ENCODE assay signal across 9 mouse cellular contexts in genomic region chr17:78587174-78587573, GRCm38 (mm10).
DNase-seq lines count a peak whose midpoint lies in the region; ATAC-seq and TF ChIP-seq lines count a peak whose summit lies in the region.
"Had no signal": no experiment of that assay in that cellular context is flagged by ENCODE, and none has a peak within 500 bp of the region (broad histone marks: within the 10 kb centered on the region; RNA-seq: fewer than 3 reads in every experiment).

No protein-coding gene starts in this region.

- H3K9me3 ChIP-seq in lung, embryonic 14.5 days (ENCODE audit: low read depth, low read length): no peaks in the 10 kb centered on the region
- no peaks in the 10 kb centered on the region for H3K9me3 ChIP-seq in liver, embryonic 12.5 days (replicated peaks)

- intact Hi-C loops in left cerebral cortex, postnatal 4 days (cut with DNase I): no loop called here

- no peaks in the 10 kb centered on the region for H3K27me3 ChIP-seq in lung, embryonic 14.5 days (ENCODE audit: insufficient read depth, low read length)
- 0 out of 2 replicates have a peak, but pooled peaks cover 7% of the 10 kb centered on the region for H3K27me3 ChIP-seq in liver, embryonic 12.5 days (replicated peaks)

- H3K4me2 ChIP-seq in lung, embryonic 14.5 days: 0 out of 2 replicates have a peak overlapping the region, but pooled peaks have one; percentile 20
- peak overlapping the region; percentile 66 for H3K4me2 ChIP-seq in liver, embryonic 12.5 days

- no peak for TF ChIP-seq CTCF in lung, embryonic 14.5 days (IDR thresholded peaks at IDR 0.05; ENCODE audit: low read depth)

- H3K4me1 ChIP-seq in lung, embryonic 14.5 days (ENCODE audit: insufficient read depth): 0 out of 2 replicates have a peak, but pooled peaks cover 9% of the 10 kb centered on the region
- H3K4me1 ChIP-seq in liver, embryonic 12.5 days: peaks cover 35% of the 10 kb centered on the region

- no peaks in the 10 kb centered on the region for H3K36me3 ChIP-seq in lung, embryonic 14.5 days (ENCODE audit: insufficient read depth)
- no peaks in the 10 kb centered on the region for H3K36me3 ChIP-seq in liver, embryonic 12.5 days

- no peak for ATAC-seq in lung, embryonic 14.5 days (ENCODE audit: insufficient read depth)
- ATAC-seq in liver, embryonic 12.5 days: peak; percentile 92

- DNase-seq in lung, embryonic 14.5 days: peak; percentile 30
- no peak for DNase-seq in lung, postnatal 4 days
- peak; percentile 50 for DNase-seq in embryo, embryonic 11 days
- peak; percentile 82 for DNase-seq in thymus, postnatal 25 days
- no peak for DNase-seq in T-cell, adult 2 months (ENCODE audit: low spot score)
- DNase-seq in right cerebral cortex, postnatal 25 days: no peak
- DNase-seq in left cerebral cortex, postnatal 4 days: no peak
- DNase-seq: kidney, postnatal 4 days had no signal

- no peak overlapping the region for H3K9ac ChIP-seq in lung, embryonic 14.5 days
- H3K9ac ChIP-seq in liver, embryonic 12.5 days: peak overlapping the region; percentile 45

- no peak overlapping the region for H3K4me3 ChIP-seq in lung, embryonic 14.5 days (ENCODE audit: low read depth, low read length)
- H3K4me3 ChIP-seq in liver, embryonic 12.5 days: peak overlapping the region; percentile 37

- no peak overlapping the region for H3K27ac ChIP-seq in lung, embryonic 14.5 days (ENCODE audit: low read depth)
- H3K27ac ChIP-seq in liver, embryonic 12.5 days: peak overlapping the region; percentile 76

- WGBS in lung, embryonic 14.5 days: 4% methylated on average over 7 of the region's 7 CpGs
- WGBS in liver, embryonic 12.5 days (ENCODE audit: insufficient replicate concordance): 3% methylated on average over 7 of the region's 7 CpGs

Comparison
In these comparisons a context has a peak if more than half of its experiments do, and no peak if none do; other contexts are left out.
1. DNase-seq: peak in lung, embryonic 14.5 days (single experiment), embryo, embryonic 11 days (single experiment) and thymus, postnatal 25 days (single experiment); none in lung, postnatal 4 days (0 of 2), T-cell, adult 2 months (single experiment), right cerebral cortex, postnatal 25 days (single experiment) and left cerebral cortex, postnatal 4 days (single experiment).